Mouse (Mus musculus): ENCODE measurements around the gene Cysltr1. TPM values are rescaled to one million over a fixed set of nuclear protein-coding genes. Genes with fewer than 3 reads are reported as not detected.

The Cysltr1 gene
- not detected for total RNA-seq (2023)

GRCm38 (mm10) chrX:106603386-106603785, at the start of gene Cysltr1:
Gene Cysltr1 (minus strand): TSS chrX:106603679.

GRCm38 (mm10) chrX:106582886-106583285, 20.6 kb downstream of the Cysltr1 start, which contains the start of gene Gm5127:
Gene Gm5127 (plus strand): TSS chrX:106583186.

Other genes starting within 250 kb of the Cysltr1 start
- not detected for gene Fndc3c1, start 118.3 kb downstream of the Cysltr1 start, total RNA-seq (2023)
- not detected for gene Gm5127, start 20.5 kb downstream of the Cysltr1 start, total RNA-seq (2023)
- gene Rtl3, start 237.0 kb upstream of the Cysltr1 start, total RNA-seq (2023) = not detected

Data from CD8-positive naive resting alpha-beta T cell, adult 57 days (primary cell).